ENCODE assay signal across 9 mouse cellular contexts in the genomic region with DNA sequence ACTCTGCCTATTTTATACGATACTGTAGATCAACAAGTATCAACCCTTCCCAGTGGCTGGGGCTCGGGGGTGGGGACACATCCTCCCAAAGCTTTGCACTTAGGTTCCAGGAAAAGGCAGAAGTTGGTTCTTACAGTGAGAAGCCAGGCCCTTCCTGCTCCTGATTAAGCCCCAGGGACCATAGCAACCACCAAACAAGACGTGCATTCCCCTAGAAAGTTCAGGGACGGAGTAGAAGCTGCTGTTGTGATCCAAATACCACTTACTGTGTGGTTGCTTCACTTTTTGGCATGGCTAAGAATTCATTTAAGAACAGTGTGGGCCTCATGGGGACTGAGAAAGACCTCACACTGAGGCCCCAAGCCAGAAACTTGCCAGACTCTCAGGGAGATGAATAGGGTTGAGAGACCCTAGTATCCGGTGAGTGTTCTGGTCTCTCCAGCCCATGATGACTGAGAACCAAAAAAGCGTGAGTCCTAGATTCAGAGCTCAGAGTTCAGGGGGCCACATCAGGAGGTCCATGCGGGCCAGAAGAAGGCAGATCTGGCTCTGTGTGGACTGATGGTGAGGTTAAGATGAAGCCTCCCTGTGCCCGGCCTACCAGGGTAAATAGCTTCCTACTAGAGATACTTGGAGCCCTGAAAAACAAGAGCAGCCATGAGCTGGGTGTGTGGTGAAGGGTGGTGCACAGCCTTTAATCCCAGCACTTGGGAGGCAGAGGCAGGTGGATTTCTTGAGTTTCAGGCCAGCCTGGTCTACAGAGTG. TPM values are rescaled to one million over a fixed set of nuclear protein-coding genes. Genes with fewer than 3 reads are reported as not detected.
DNase-seq lines count a peak whose midpoint lies in the region; ATAC-seq and TF ChIP-seq lines count a peak whose summit lies in the region.
"Had no signal": no experiment of that assay in that cellular context is flagged by ENCODE, and none has a peak within 500 bp of the region (broad histone marks: within the 10 kb centered on the region; RNA-seq: fewer than 3 reads in every experiment).

No protein-coding gene starts in this region.

- H3K9ac ChIP-seq in kidney, embryonic 16.5 days (replicated peaks; ENCODE audit: low read length) = no peak overlapping the region; the same call in 1 of the 2 replicates
- no peak overlapping the region for H3K9ac ChIP-seq in kidney, embryonic 14.5 days (ENCODE audit: low read depth, low read length)
- H3K9ac ChIP-seq in heart, embryonic 16.5 days (ENCODE audit: low read length) = no peak overlapping the region; the same call in 1 of the 2 replicates

- no peak overlapping the region for H3K27ac ChIP-seq in kidney, embryonic 16.5 days (ENCODE audit: low read length)
- H3K27ac ChIP-seq in kidney, embryonic 14.5 days (ENCODE audit: low read depth, low read length) = no peak overlapping the region
- peak overlapping the region; percentile 55; the same call in 1 of the 2 replicates for H3K27ac ChIP-seq in heart, embryonic 16.5 days (ENCODE audit: low read length)
- H3K27ac ChIP-seq in cerebellum, adult 2 months (ENCODE audit: insufficient read depth, low read length) = no peak overlapping the region

- H3K4me1 ChIP-seq in kidney, embryonic 16.5 days (ENCODE audit: insufficient read depth, low read length) = 0 out of 2 replicates have a peak, but pooled peaks cover 3% of the 10 kb centered on the region
- H3K4me1 ChIP-seq in kidney, embryonic 14.5 days (ENCODE audit: control insufficient read depth, insufficient read depth, low read length) = no peaks in the 10 kb centered on the region; the same call in 1 of the 2 replicates
- peaks cover 11% of the 10 kb centered on the region for H3K4me1 ChIP-seq in heart, embryonic 16.5 days (ENCODE audit: control insufficient read depth, insufficient read depth, low read length)
- H3K4me1 ChIP-seq in cerebellum, adult 2 months (ENCODE audit: control insufficient read depth, insufficient read depth, low read length) = no peaks in the 10 kb centered on the region

- H3K4me3 ChIP-seq in kidney, embryonic 16.5 days (ENCODE audit: low read length) = no peak overlapping the region
- H3K4me3 ChIP-seq in kidney, embryonic 14.5 days (ENCODE audit: low read length) = no peak overlapping the region
- H3K4me3 ChIP-seq in heart, embryonic 16.5 days (ENCODE audit: low read length) = no peak overlapping the region
- no peak overlapping the region for H3K4me3 ChIP-seq in cerebellum, adult 2 months (replicated peaks; ENCODE audit: insufficient read depth, low read depth, low read length)

- H3K4me2 ChIP-seq in kidney, embryonic 16.5 days (replicated peaks; ENCODE audit: low read depth, low read length) = no peak overlapping the region
- no peak overlapping the region for H3K4me2 ChIP-seq in kidney, embryonic 14.5 days (replicated peaks; ENCODE audit: low read depth, low read length)
- no peak overlapping the region for H3K4me2 ChIP-seq in heart, embryonic 16.5 days (ENCODE audit: low read depth, low read length)

- H3K27me3 ChIP-seq in kidney, embryonic 16.5 days (ENCODE audit: insufficient read depth, low read length) = no peaks in the 10 kb centered on the region
- H3K27me3 ChIP-seq in kidney, embryonic 14.5 days (ENCODE audit: control insufficient read depth, insufficient read depth, low read length) = no peaks in the 10 kb centered on the region
- H3K27me3 ChIP-seq in heart, embryonic 16.5 days (ENCODE audit: control insufficient read depth, insufficient read depth, low read length) = no peaks in the 10 kb centered on the region
- H3K27me3 ChIP-seq in cerebellum, adult 2 months (ENCODE audit: control insufficient read depth, insufficient read depth, low read length) = no peaks in the 10 kb centered on the region

- 62% methylated on average over 8 of the region's 8 CpGs for WGBS in kidney, embryonic 16.5 days
- WGBS in kidney, embryonic 14.5 days = 76% methylated on average over 8 of the region's 8 CpGs
- WGBS in heart, embryonic 16.5 days = 57% methylated on average over 8 of the region's 8 CpGs
- WGBS in cerebellum, adult 2 months = 85% methylated on average over 8 of the region's 8 CpGs

- no peak for TF ChIP-seq CTCF in brain, embryonic 14.5 days (IDR thresholded peaks at IDR 0.05; ENCODE audit: borderline replicate concordance, extremely low read depth, insufficient read depth, insufficient read length)
- TF ChIP-seq CTCF in cerebellum, adult 2 months (IDR thresholded peaks at IDR 0.05; ENCODE audit: borderline replicate concordance, insufficient read depth, low read depth, low read length) = no peak

- TF ChIP-seq POLR2A in brain, embryonic 14.5 days (IDR thresholded peaks at IDR 0.05; ENCODE audit: borderline replicate concordance, extremely low read depth, insufficient read depth, insufficient read length, poor library complexity, severe bottlenecking) = no peak
- no peak for TF ChIP-seq POLR2A in cerebellum, adult 2 months (IDR thresholded peaks at IDR 0.05; ENCODE audit: borderline replicate concordance, insufficient read depth, low read length)

- ATAC-seq in kidney, embryonic 16.5 days (ENCODE audit: low FRiP score, low TSS enrichment) = 0 out of 2 replicates have a peak, but pooled peaks have one; percentile 17
- no peak for ATAC-seq in kidney, embryonic 14.5 days (ENCODE audit: low FRiP score, low TSS enrichment)
- peak; percentile 28 for ATAC-seq in heart, embryonic 16.5 days (replicated peaks; ENCODE audit: extremely low read depth, insufficient read depth, low FRiP score)

- H3K36me3 ChIP-seq in kidney, embryonic 16.5 days (ENCODE audit: insufficient read depth, low read length) = no peaks in the 10 kb centered on the region
- H3K36me3 ChIP-seq in kidney, embryonic 14.5 days (ENCODE audit: control insufficient read depth, insufficient read depth, low read length) = no peaks in the 10 kb centered on the region
- H3K36me3 ChIP-seq in heart, embryonic 16.5 days (ENCODE audit: control insufficient read depth, insufficient read depth) = no peaks in the 10 kb centered on the region
- H3K36me3 ChIP-seq: G1E had no signal

- peak; percentile 41 for DNase-seq in brain, embryonic 14.5 days (ENCODE audit: low read depth)
- DNase-seq in lung, postnatal 14 days = peak; percentile 22
- no peak for DNase-seq in cerebellum, adult 2 months
- DNase-seq in urinary bladder, postnatal 36 days (ENCODE audit: low spot score in 2 of 2) = no peak
- DNase-seq in frontal cortex, postnatal 36 days (ENCODE audit: low spot score in 2 of 2) = no peak

- no peaks in the 10 kb centered on the region for H3K9me3 ChIP-seq in kidney, embryonic 16.5 days (ENCODE audit: low read length)
- H3K9me3 ChIP-seq in kidney, embryonic 14.5 days (ENCODE audit: control insufficient read depth, low read length) = no peaks in the 10 kb centered on the region
- no peaks in the 10 kb centered on the region for H3K9me3 ChIP-seq in heart, embryonic 16.5 days (replicated peaks; ENCODE audit: control insufficient read depth, low read length)
- H3K9me3 ChIP-seq: G1E had no signal

RNA-seq across cellular contexts. Expression of gene Tnrc18, which starts 24.1 kb away (rescaled TPM):
- 18.2 and 20.6 TPM in 2 replicates for polyA plus RNA-seq in kidney, embryonic 16.5 days (2015; fragmentation: Nextera tagmentation; extraction: Ambion mirVana)
- polyA plus RNA-seq in kidney, embryonic 14.5 days (2014; fragmentation: Nextera tagmentation; extraction: Ambion mirVana) = 32.7 and 41.1 TPM in 2 replicates
- polyA plus RNA-seq in brain, embryonic 14.5 days (2012; rRNA removed) = 66.0 and 101 TPM in 2 replicates
- 17.6 and 18.6 TPM in 2 replicates for polyA plus RNA-seq in heart, embryonic 16.5 days (2015; fragmentation: Nextera tagmentation; extraction: Ambion mirVana)
- polyA plus RNA-seq in cerebellum, adult 2 months (2012; rRNA removed) = 29.3 and 36.5 TPM in 2 replicates

RNA-seq across cellular contexts. Expression of gene Fbxl18, which starts 53.7 kb away (rescaled TPM):
- polyA plus RNA-seq in kidney, embryonic 16.5 days (2015; fragmentation: Nextera tagmentation; extraction: Ambion mirVana) = 14.0 and 17.2 TPM in 2 replicates
- 11.7 and 14.6 TPM in 2 replicates for polyA plus RNA-seq in kidney, embryonic 14.5 days (2014; fragmentation: Nextera tagmentation; extraction: Ambion mirVana)
- 28.5 and 34.8 TPM in 2 replicates for polyA plus RNA-seq in brain, embryonic 14.5 days (2012; rRNA removed)
- 7.5 and 8.3 TPM in 2 replicates for polyA plus RNA-seq in heart, embryonic 16.5 days (2015; fragmentation: Nextera tagmentation; extraction: Ambion mirVana)
- polyA plus RNA-seq in cerebellum, adult 2 months (2012; rRNA removed) = 22.3 TPM in 2 replicates

Comparison
In these comparisons a context has a peak if more than half of its experiments do, and no peak if none do; other contexts are left out.
1. DNase-seq: peak in brain, embryonic 14.5 days (single experiment) and lung, postnatal 14 days (single experiment); none in cerebellum, adult 2 months (0 of 2), urinary bladder, postnatal 36 days (0 of 2) and frontal cortex, postnatal 36 days (0 of 2).